Mouse (Mus musculus): Measurements from ENCODE around the gene Mphosph6.

GRCm38 (mm10) chr8:117762776-117763175 is 39.0 kb downstream of the Mphosph6 start:
- TF ChIP-seq CTCF (IDR thresholded peaks at IDR 0.05; ENCODE audit: borderline replicate concordance, insufficient read depth, low read depth, low read length) (no peak), POLR2A (IDR thresholded peaks at IDR 0.05; ENCODE audit: borderline replicate concordance, insufficient read depth, low read length) (no peak)
